Mouse (Mus musculus) kidney, postnatal 36 days (tissue): Measurements from ENCODE around the gene Kitl.

Experiments
- DNase-seq, 2 experiments: peaks; one replicate each; pipeline ENCODE4 v3.0.0; 2021 to 2022; ENCODE audit warnings: mixed read lengths in 2 of 2

Kitl gene

DNA sequence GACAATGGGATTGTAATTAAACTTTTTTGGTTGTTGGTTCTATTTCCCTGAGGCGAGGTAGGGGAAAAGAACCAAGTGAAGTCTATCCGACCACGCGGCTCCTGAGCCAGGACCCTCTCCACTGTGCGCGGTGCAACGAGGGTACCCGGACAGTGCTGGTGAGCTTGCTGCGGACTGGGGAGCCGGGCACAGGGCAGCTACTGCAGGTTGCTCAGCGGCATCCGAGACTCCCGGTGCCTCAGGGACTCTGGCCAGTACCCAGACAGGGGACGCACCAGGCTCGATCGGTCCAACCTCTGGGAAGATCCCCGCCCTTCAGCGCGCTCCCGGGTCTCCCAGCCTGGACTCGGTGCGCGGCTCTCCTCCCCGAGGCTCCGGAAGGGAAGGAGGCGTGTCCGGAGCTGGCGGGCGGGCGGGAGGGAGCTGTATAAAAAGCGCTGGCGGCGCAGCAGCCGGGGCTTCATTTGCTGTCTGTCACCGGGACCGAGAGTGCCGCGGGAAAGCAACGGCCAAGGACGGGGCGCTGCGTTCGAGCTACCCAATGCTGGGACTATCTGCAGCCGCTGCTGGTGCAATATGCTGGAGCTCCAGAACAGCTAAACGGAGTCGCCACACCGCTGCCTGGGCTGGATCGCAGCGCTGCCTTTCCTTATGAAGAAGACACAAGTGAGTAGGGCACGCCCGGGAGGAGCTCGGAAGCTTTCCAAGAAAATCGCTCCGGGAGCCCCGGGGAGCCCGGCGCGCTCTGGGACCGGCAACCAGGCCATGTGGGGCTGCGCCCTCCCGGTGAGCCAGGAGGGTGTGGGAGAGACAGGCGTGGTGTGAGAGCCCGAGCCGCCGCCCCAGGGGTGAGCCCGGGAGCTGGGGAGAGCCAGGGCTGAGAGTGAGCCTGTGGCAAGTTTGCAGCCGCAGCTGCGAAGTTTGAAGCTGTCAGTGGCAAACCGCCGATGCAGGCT is at the start of gene Kitl:
Gene Kitl, plus strand, starts transcription at position 261 of the 956 bp plus-strand sequence.
- peak; percentile 87 to 89 for DNase-seq

DNA sequence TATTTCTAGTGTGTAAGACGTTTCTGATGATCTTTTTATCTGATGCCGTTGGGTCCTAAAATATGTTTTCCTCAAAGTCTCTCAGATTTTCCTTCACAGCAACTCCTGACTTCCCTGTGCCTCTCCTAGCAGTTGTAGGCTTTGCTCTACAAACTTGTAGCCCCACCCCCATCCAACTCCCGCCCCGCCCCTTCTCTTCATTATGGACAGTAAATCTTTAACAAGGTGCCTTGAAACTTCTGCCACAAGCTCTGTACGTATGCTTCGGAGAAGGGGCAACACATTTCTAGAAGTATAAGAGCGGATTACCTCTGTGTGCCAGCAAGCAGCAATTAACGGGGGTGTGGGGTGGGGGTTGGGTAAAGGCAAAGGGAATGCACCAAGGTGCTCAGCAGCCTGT is 42.6 kb upstream of the Kitl start:
- DNase-seq: no peak

DNA sequence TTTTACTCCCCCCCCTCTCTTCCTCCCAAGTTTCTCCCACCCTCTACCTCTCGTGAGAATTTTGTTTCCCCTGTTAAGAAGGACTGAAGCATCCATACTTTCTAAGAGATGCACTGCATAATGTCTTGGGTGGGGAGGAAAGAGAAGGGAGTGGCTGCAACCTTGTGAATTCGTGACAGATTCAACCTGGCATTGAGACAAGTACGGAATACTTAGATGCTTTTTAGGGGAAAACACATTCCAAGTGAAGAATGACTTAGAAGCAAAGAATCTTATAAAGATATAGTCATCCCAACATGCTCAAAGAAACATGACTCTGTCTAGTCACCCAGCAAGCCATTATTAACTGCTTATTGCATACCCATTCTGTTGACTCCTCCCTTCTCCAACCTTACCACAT is 35.3 kb upstream of the Kitl start:
- no peak for DNase-seq

DNA sequence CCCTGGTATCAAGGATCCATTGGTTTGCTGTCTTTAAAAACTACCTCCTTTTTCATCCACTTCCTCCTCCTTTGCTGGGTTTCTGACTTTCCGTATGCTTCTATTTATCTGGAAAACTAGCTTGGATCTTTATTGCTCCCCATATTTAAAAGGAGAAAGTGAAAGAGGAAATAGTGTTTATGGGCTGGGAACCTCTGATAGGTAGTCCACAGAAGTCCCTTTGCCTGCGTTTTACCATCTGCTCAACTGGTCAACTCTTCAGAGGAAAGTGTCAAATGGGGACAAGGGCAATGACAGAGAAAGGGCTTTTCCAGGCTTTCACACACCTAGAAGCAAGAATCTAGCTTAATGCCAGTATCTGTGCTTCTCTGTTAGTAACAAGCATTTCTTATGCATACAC is 34.5 kb upstream of the Kitl start:
- no peak for DNase-seq

DNA sequence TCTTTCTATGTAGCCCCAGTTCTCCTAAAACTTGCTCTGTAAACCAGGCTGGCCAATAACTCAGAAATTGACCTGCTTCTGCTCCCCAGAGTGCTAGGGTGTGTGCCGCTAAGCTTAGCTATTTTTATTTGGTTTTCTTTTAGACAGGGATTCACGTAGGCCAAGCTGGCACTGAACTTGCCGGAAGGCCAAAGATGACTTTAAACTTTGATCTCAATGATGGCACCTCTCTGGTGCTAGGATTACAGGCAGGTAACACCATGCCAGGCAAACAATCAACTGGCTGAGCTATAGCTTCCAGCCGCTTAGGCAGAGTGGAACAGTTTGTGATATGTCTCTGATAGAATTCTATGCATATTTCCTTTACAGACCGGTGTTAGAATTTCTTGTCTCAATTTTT is 33.5 kb upstream of the Kitl start:
- no peak for DNase-seq

DNA sequence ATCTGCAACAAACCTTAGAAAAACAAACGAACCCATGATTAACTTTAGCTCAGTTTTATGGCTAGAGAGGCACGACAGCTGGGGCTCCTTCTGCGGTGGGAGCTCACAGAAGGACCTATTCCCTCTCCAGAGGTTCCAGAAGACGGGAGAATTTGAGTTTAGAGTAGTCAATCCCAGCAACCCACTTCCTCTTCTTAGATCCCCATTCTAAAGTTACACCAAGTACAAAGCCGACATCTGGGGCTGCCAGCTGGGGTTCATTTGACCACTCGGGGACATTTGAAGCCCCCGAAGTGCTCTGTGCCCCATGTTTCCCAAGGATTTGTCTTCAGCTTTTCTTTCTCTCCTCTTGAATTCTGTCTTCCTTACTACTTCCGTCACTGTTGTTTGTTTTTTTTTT is 28.7 kb upstream of the Kitl start:
- no peak for DNase-seq

DNA sequence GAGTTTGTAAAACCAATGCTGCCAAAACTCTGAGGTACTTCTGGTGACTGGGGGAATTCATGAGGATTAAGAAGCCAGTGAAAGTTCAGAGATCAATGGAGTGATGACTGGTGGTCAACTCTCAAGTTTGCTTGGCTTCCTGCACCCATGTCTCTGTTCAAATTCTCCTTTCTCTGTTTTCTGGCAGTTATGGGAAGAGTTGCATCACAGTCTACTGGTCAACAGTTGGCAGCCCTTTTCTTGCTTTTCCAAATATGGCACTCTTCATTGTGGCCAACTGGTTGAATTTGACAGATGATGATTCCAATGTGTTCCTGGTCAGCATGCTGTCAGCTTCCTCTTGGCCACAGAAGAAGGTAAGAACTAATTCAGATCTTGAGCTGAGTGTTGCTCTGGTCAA is 25.7 kb upstream of the Kitl start:
- no peak for DNase-seq

DNA sequence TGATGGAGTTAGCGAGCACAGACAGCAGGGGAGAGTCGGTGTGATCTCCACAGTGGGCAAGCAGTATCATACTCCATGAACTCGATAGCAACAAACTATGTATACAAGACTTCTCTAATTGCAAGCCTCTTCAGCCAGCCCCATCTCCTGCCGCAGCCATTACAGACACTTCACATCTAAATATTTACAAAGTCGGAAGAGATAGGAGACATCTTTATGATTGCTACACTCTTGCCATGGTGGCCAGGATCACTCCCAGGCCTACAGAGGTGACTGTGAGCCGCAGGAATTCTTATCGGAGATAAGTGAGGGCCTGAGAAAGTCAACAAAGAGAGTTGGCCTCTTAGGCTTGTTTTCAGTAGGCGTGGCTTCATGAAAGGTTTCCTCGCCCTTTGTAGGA is 23.3 kb upstream of the Kitl start:
- DNase-seq: no peak

DNA sequence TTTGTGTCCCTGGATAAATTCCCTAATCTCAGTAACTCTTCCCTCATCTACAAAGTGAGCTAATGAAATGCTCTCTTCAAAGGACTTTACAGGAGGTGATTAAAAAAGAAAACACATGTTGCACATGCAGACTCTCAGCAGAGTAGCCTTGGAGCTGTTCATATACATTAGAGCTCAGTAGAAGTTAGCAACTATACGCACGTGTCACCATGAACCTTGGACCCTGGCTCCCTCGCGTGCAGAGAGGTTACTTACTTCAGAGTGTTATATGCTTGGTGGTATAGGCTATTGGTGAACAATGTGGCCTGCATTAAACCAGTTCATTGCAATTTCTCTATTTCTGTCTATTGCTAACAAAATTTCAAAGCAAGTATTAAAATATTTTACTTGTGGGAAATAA is 14.0 kb upstream of the Kitl start:
- no peak for DNase-seq

DNA sequence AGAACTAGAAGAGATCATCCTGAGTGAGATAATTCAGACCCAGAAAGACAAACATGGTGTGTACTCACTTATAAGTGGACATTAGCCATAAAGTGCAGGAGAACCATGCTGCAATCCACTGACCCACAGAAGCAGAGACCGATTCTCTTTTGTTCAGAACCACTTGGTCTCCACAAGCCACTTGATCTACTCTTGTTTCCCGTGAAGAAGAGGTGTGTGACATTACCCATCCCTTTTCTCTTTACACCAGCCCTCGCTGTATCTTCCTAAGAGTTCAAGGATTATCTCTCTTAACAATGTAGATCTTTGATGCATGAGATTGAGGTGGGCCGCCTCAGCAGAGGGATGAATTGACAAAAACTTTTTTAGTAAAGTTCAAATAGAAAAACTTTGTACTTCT is 11.6 kb upstream of the Kitl start:
- DNase-seq: no peak

DNA sequence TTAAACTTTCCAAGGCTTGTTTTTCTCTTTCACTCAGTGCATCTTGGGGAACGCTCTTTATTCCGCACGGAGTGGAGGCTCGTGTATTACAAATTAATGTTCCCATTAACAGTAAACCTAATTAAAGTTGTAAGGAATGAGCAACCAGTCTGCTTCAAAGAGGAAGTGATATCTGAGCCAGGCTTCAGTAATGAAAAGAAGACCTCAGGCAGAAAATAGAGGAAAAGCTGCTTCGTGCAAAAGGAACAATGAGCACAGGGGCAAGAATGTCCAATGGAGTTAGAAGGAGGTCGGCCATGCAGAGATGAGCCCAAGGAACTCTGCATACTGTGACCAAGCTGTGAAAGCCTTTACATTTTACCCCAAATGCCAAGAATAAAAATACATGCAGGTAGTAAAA is 5.7 kb upstream of the Kitl start:
- DNase-seq: no peak

DNA sequence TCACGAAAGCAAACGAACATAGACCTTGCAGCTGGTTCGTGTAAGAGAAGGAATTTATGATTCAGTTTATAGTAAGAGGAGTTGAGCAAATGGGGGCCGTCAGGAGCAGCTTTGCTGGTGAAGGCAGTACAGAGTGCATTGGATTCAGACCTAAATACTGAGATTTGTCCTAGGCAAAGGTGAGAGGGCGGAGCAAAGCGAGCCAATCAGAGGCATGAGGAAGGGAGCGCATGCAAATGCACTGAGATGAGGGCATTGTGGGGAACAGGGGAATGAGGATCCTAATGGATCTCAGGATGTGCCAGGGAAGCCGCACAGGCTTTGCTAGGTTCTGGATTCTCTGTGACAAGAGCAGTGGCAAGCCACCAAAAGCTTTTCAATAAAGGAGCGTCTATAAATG is 5.1 kb upstream of the Kitl start:
- peak in 1 of 2 experiments; percentile 14 for DNase-seq

DNA sequence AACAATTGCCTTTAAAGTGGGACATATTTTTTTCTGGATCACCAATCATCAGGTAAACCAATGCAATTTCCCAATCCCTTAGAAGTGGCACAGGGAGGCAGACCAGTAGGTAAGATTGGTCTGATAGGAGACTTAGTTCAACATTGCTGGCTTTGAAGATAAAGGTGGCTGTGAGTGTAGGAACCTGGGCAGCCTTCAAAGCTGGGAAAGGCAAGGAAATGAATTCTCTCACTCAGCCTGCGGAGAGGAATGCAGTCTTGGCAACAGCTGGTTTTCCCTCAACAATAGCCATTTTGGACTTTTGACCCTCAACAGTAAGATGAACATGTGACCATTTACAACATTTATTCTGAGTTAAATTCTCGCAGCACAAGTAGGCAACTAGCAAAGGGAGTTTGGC is 1.3 kb upstream of the Kitl start:
- DNase-seq: no peak

DNA sequence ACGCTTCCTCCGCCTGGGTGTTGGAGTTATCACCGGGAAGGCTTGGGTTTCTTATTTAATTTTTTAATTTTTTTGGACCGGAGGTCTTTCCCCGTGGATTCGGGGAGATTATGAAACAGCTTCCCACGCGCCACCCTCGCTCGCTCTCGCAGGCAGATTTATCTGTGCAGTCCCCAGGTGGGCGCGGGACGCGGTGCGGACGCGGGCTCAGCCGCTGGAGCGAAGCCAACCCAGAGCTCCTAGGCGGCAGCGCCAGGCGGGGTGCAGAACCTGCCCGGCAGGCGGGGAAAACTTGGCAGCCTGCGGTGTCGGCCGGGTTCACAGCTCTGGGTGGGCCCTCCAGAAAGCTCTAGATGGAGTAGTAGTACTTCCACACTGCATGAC is 888 bp downstream of the Kitl start:
- DNase-seq: peak; percentile 54 to 78

DNA sequence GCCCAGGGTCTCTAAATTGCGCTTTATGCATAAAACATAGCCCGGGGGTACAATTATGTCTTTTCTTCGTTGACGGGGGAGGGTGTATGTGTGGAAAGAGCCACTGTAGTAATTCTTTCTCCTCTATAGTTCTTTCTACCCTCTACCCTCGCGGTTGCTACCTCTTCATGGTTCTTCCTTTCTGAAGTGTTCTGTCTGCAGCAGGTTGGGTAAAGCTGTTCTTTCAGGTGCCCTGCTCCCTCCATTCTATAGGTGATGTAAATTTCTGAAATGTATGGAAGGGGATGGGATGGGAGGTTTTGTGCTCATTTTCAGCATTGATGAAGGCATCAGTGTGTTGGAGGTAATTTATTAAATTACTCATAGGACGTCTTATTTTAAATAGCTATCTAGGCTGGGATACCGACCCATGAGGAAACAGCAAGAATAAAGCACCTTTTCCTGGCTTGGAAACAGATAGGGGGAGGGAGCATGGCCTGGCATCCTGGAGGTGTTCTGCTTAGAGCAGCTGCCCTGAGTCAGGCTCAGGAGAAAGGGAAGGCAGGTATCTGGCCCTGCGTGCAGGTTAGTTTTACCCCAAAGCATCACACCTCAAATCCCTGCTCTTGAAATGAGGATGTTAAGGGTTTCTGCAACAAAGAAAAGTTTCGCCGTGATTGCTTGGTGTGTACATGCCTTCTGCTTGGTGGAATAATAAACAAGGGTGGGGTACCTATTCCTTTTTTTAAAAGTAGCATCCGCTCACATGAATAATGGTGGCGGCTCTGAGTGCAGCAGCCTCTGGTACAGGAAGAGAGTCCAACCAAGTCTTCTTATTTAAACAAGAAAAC is 1.7 kb downstream of the Kitl start:
- DNase-seq: peak in 1 of 2 experiments; percentile 20

DNA sequence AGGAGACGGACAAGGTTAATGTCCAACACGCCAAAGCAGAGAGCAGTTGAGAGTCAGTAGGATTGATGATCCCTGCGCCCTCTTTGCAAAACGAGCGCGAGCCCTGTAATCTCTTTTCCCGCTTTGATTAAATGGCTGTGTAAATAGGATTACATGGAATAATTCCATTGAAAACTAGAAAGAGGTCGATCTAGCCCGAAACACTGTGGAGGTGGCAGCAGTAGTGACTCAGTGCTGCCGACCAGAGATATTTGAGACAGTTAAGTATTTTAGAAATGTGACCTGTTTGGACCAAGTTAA is 2.3 kb downstream of the Kitl start:
- peak in 1 of 2 experiments; percentile 18 for DNase-seq

DNA sequence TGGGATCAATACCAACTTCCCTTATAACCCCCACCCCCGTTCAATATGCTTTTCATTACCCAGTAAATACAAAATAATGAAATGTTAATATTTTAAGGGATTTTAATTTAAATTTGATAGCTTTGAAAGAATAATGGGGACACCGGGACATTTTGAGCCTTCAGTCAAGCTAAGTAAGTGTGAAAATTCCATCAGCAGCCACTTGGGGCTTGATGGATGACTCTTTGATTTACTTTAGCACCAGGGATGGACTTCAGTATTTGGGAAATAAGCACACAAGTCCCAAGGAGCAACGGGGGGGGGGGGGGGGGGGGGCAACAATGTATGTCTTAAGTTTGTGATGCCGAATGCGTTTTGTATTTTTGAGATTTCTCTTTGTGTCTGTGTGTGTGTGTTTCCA is 3.1 kb downstream of the Kitl start:
- no peak for DNase-seq

DNA sequence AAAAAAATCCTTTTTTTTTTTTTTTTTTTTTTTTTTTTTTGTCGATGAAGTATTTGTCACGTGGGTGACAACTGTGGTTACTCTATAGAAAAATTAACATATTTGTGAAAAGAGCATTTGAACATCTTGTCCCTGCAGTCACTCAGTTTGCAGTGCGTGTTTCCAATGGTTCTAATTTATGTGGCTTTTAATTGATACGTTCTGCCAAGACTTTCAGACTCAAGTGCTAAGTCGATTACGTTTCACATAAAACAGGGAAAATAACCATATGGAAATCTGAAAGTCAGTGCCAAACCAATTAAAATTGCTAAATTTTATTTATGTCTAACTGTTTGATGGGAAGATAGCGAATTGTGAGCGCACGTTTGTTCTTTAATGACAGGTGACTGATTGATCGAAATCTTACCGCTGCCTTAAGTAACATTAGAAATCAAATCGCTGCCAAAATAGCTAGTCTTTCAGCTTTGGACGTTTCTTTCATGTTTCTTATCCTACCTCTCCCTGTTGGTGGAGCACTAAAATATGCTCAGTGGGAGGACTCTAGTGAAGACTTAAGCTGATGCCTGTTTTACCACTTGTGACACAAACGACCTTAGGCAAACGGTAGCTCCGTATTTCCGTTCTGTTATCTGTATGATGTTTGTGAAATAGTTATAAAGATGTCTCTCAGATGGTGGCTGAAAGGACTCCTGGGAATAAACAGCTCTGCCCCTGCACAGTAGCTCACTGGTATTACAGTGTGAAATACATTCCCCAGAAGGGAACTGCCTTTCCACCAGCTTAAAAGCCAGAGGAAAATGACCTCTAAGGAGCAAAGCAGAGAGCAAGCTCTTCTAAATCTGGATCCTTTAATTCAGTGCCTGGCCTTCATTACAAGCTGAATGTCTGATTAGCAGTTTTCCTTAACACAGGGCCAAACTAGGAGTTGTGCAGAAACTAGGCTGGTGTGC is 4.1 kb downstream of the Kitl start:
- no peak for DNase-seq

DNA sequence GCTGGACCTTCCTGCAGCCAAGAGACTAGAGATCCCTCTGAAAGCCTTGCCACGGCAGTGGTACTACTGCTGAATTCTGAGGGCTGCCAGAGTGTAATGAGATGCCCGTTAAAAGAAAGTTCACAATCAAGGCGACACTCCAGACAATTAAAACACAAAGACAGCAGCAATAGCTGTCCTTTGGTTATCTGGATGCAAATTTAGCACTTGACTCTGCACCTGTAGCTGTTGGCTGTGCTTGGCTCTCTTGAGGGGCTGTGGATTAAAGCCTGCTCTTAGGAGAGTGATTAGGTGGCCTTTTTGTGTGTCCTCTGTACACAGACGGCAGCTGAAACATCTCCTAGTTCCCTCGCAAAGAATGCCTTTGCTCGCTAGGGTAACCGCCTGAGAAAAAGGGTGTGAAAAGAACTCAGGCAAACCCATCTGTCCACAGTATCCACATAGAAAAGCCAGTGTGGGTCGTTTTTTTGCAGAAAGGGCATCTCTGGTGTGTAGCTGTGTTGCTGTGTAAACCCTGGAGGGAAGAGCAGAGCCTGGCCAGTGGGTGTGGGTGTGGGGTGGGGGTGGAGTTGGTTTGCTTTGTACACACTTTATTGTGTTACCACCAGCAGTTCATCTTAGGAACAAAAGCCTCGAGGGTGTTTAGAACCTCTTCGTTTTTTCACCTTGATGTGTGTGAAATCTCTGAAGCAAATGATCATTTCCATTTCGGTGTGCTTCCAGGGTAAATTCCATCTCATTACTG is 6.8 kb downstream of the Kitl start:
- DNase-seq: no peak

DNA sequence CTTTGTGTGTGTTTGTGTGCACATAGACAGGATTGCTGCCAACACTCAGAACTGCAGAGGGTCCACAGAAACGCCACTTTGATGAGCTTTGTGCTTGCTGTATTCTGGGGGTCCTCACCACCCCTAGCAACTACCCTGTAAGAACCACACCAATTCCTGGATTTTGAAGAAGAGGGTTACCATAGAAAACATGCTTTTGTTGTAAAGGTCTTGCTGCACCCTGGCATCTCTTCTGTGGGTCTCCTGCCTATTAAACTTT is 7.3 kb downstream of the Kitl start:
- DNase-seq: no peak

DNA sequence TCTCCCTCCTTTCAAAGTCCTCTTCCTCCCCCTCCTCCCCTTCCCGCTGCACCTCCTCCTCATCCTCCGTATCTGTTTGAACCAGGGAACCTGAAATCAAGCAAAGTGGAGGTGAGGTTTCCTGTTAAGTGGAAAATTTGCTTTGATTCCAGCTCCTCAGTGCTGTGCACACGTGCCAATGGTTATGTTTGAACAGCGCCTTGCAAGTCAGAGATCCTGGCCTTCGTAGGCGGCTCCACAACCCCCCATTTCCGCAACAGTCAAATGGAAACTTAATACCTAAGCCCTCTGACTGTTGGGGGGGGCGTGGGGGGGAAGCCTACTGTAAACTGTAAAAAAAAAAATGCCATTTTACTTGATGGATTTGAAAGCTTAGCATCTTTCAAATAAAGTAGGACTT is 10.2 kb downstream of the Kitl start:
- DNase-seq: no peak

DNA sequence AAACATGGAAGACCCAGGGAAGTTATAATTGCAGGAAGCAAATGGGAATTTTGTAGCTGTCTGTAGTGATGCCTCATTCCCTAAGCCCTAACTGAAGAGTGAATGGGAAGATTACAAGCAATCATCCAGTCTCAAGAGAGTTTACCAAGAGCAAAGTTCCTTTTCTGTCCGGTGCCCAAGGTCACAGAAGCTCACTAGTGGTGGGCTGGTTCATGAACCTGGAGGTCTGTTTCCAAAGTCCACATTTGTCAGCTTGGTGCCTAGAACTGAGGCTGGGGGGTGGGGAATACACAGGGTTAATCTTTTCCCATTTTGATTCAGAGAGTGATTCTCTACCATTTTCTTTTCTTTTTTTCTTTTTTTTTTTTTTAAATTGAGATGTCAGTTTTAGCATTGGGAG is 11.3 kb downstream of the Kitl start:
- peak in 1 of 2 experiments; percentile 18 for DNase-seq

DNA sequence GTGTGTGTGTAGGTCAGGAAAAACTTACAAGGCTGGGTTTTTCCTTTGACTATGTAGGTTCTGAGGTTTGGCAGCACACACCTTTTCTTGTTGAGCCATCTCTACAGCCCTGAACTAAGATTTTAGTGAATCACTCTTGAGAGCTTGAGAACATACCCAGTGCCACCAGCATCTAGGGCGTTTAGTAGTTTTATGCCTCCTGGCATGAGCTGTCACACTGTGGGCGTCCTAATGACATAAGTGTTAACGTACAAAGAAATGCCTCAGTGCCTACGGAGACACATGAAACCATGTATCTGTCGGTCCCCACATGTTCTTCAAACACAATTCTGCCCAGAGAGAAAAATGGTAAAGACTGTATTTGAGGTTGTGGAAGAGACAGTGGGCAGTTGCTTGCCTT is 15.0 kb downstream of the Kitl start:
- DNase-seq: no peak
